Mouse (Mus musculus): ENCODE measurements around the gene Fam110a.

DNA sequence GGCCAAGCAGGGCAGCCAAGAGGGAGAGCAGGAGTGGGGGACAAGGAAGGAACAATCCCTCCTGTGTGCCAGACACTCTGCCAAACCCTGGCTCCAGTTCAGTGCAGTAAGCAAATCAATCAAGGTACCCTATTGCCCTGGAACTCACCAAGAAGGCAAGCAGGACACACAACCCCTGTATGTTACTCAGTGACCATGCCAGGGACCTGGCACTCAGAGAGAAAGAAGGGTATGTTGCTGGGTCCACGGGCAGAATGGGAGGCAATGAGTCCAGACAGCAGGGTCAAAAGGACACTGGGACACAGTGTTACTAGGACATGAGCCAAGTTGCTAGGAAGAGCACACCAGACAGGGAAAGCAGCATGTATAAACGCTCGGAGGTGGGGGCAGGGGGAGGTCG lies 54.3 kb downstream of the Fam110a start:
- TF ChIP-seq POLR2A (IDR thresholded peaks at IDR 0.05; ENCODE audit: insufficient read depth, low read depth, low read length) (no peak), CTCF (IDR thresholded peaks at IDR 0.05) (no peak)

Data from heart, adult 2 months (tissue).